Mouse (Mus musculus) brain, embryonic 18.5 days (tissue): ENCODE data around the gene Grk3.

Source experiments
- DNase-seq: peaks from one replicate; pipeline ENCODE4 v3.0.0-alpha.2; 2012; ENCODE audit warnings: low read depth, low spot score

The Grk3 gene

DNA sequence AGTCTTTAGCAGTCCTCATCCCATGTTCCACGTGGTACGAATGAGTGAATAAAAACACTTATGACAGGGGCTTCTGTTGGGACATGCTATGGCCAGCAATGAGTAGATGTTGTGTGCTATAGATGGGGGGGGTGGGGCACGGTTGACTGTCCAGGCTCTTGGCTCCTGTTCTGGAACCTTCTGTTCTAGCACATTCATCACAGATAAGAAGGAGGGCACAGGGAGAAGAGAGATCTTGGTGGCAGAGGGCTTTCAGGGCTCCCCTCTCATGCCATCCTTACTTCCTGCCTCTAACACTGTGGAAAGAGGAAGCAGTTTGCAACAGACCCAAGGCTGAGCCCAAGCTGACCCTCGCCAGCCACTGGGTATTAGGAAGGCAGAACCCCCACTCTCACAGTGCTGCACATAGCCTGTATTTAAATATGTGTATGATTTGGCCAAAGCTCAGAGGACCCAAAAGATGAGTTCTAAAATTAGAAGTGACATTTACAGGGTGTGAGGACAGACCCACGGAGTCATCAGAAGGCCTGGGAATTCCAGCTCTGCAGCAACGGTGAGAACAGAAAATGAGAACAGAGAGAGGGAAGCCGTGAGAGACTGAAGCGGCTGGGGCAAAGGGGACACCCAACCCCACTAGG lies 6.3 kb downstream of the Grk3 start:
- no peak for DNase-seq

DNA sequence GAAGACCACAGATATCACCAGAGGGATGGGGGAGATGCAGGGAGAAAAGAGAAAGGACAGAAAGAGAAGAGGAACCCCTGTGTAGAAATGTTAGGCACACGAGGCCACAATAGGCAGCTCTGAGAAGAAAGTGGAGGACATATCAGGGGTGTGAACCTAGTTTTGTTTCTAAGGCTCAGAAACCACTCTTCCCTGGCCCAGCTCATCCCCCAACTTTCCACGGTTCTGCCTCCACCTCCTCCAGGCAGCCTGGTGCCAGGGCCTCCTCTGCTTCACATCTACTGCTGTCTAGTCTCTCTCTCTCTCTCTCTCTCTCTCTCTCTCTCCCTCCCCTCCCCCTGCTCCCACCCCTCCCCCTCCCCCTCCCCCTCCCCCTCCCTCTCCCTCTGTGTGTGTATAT lies 7.1 kb downstream of the Grk3 start:
- no peak for DNase-seq

DNA sequence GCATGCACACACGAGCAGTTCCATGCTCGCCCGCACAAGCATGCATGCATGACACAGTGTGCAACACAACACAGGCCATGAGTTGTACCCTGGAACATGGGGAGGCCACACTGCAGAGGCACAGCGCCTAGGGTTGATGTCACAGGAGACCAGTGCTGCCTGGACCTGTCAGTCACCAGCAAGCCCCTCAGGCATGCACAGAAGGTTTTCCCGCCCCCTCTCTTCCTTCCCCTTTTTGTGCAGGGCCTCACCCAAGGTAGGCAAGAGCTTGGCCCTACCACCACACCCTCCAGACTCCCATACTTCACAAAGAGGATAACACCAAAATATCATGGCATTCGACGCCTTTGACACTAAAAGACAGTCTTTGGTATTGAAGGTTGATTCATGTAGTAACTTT lies 8.6 kb downstream of the Grk3 start:
- DNase-seq, result no peak

DNA sequence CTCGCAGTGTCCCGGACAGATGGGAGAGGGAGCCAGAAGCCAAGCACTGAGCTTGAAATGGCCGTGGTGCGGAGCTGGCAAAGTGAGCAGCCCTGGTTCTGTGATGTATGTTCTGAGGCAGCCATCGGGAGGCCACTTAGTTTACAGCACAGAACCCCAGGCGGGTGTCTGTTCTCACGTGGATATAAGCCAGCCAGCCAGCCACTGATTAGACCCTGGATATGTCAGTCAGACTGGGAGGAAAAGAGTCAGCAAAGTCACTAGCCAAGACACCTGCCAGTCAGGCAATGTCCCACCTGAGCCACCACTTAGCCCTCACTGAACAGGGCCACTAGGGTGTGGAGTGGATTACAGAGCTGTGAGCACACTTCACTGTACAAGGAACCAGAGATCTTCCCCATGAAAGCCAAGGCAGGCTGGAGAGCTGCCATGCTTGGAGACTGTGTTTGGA lies 9.6 kb downstream of the Grk3 start:
- no peak for DNase-seq

DNA sequence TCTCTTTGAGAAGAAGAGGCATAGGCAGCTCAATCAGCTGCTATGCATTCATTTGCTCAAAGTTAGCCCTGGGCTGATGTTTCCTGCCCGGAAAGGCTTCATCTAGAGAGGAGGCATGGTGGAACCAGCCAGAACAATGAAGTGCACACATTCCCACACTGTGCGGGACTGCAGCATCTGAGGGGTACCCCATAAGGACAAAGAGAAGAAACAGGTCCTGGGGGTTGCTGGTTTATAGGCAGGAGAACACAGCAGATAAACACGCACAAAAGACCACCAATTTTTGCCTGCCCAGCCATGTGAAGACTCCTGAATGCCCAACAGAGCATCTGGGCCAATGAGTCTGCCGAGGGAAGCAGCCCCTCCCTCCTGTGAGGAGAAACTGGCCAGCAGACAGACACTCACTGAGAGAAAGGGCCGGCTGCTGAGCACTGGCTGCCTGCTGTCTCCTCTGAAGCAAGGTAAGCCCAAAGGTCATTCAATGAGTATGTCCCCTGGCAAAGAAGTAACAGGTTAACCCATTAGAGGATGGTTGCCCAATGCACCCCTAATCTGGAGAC lies 12.7 kb downstream of the Grk3 start:
- DNase-seq, result no peak

DNA sequence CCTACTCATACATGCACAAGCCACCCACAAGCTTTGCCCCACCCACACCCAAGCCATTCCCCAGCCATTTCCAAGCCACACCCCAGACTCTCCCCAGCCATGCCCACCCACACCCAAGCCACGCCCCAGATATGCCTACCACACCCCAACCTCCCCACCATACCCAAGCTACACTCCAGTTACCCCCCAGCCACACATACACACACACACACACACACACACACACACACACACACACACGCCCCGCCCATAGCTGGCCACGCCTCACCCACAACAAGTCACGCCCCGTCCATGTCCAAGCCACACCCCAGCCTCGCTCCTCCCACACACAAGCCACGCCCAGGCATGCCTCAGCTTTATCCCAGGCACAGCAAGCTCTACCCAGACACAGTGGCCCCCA lies 16.4 kb downstream of the Grk3 start:
- no peak for DNase-seq

DNA sequence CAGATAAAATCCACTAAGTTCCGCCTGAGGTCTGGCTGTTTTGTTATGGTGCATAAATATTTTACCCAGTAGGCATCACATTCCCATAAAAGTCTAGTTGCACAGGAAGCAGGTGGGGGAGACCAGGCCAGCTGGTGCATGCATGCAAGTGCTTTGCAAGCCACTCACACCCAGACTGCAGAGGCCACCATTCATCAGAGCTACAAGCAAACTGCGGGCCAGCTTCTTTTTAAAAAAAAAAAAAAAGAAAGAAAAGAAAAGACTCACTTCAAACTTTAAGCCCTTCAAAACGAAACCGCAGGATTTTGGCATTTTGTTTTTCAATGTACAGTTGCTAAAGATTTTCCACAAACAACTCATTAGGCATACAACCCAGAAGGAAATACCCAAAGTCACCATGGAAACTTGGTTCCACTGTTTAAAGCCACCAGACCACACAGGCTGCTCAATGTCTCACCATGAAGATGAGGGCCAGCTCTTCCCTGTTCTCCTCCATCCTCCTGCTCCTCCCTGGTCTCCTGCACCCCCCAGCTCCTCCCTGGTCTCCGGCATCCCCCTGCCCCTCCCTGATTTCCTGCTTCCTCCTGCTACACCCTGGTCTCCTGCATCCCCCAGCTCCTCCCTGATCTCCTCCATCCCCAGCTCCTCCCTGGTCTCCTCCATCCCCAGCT lies 17.9 kb downstream of the Grk3 start:
- peak; percentile 37 for DNase-seq

DNA sequence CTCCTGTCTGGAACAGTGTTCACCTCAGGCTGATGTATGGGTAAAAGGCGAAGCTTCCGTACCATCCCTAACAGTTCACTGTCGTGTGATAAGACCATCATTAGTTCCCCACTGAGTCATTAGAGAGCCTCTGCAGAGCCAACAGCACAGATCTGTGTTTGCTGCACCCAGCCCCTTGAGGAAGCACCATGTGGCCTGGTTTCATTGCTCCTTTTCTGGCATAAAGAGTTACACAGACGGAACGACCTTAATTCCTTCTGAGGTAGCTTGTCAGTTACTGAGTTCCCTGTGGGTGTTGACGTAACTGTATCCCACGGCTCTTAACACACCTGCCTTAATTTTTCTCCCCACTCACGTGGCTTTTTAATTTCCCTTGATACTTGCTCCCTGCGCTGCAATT lies 24.3 kb downstream of the Grk3 start:
- no peak for DNase-seq

DNA sequence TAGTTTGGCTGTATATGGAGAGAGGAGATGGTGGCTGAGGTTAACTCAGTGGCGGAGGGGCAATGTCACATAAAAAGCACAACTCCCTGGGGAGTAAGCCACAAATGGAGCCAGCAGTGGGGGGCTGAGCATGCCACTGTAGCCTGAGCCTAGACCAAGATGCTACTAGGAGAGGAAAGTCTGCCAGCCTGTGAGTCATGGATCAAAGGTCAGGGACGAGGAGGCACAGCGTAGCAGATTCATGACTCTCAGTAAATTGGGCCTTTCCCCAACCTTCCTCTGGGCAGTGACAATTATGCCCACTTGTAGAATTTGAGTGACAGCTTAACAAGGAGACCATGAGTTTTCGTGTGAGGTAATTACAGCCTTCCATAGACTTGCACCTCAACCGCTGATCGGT lies 33.7 kb downstream of the Grk3 start:
- DNase-seq, result no peak

DNA sequence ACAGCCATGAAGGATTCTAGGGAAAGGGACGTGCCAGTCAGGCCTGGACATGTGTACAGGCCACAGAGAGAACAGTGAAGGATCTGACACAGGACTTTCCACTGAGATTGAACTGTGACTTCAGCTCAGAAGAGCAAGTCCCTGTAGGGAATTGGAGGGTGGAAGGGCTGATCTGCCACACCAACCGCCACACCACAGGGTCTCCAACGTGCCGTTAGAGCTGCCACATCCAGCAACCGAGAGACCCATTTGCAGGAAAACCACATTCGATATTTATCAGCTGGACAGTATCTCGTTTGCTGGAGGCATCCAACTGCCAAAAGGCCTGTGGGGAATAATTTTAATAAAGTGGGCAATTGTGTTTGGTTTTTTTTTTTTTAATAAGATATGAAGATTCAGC lies 35.9 kb downstream of the Grk3 start:
- no peak for DNase-seq

DNA sequence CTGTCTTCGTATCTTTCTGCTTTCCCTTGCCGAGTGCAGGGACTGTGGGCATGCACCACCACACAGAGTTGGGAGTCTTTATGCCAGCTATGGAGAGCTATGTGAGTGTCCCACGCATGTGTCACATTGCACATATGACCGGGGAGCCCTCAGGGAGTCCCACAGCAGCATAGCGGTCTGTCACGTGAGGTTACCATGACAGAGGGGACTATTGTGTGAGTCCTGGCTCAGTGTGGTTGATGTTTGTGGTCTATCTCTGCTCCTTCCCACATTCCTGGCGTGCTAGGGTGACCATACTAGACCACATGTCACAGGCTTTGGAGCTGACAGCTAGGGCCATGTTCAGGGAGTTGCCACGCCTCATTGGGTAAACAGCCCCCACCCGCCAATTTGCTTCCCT lies 36.4 kb downstream of the Grk3 start:
- DNase-seq, result no peak

DNA sequence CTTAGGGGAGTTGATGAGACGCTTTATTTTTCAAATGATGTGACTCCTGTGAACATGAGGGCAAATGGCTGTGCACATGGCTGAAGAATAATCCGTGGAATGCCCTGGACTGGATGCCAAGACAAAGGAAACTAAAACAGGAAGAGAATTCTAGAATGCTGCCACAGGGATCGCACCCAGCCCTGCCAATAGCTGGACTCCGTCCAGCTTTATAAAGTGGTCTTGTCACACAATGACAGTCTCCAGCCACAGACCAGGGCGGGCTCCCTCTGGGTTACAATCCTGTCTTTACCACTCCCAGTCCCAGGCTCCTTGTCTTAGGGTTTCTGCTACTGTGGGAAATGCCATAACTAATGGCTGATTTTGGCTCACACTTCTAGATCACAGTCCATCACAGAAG lies 38.5 kb downstream of the Grk3 start:
- no peak for DNase-seq

DNA sequence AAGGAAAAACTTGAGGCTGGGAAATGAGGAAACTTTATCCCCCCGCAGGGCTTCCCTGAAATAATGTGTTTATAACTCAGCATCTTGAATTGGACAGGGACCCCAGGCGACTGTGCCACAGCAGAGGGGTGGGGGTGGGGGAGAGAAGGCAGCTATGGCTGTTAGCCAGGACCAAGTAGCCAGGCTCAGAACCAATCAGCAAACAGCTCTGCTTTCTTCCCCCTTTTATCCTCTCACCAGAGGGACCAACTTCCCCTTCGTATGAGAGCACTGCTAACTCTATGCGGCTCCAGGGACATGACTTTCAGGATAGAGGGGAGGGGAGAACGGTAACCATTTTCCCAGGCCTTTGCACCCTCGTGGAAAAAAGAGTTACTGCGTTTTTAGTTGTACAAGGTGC lies 42.0 kb downstream of the Grk3 start:
- DNase-seq, result no peak

DNA sequence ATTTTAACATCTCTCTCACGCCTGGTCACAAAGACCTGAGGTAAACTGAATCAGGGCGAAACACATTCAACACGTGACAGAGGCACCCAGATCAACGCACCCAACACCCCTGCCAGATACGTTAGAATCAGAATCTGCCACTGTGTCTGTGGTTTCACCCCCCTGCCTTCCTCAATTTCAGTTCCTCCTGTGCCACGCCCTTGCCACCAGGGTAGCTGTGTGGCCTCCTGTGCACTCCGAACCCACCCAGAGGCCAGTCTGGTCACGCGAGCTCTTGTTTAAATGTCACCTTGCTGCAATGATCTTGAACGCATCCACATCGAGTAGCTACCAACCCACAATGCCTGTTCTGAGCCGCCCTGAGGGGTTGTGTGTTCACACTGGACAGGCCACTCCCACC lies 43.3 kb downstream of the Grk3 start:
- DNase-seq, result no peak

DNA sequence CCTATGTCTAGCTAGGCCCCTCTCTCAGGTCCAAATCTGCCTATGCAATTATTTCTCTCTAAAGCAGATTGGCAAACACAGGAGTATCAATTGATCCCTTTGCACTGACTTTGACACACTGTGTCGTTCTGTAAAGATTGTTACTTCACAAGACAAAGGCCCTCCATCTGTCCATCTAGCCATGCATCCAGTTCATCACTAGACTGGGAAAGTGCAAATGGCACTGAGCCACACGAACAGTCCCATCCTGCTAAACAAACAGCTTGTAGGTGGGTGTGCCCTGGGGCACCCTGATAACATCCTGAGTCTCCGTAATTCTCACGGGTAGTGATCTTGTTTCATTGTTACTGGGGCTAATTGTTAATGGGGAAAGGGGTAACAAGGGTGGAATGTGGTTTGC lies 52.1 kb downstream of the Grk3 start:
- DNase-seq, result no peak

DNA sequence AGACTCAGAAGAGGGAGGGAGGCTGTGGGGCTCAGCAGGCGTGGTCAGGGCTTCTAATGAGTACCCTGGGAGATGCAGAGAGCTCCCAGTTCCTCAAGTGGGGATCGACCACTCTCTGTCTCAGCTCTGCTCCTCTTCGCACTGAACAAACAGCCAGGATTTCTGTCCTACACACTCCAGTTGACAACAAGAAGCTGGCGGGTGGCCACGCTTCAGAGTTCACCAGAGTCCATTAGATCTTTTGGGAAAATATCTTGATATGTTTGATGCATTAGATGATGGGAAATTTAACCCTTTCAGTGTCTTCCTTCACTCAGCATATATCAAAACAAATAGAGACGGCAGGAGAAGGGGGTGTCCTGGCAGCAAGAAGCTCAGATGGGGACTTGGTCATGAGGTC lies 53.4 kb downstream of the Grk3 start:
- DNase-seq, result no peak

DNA sequence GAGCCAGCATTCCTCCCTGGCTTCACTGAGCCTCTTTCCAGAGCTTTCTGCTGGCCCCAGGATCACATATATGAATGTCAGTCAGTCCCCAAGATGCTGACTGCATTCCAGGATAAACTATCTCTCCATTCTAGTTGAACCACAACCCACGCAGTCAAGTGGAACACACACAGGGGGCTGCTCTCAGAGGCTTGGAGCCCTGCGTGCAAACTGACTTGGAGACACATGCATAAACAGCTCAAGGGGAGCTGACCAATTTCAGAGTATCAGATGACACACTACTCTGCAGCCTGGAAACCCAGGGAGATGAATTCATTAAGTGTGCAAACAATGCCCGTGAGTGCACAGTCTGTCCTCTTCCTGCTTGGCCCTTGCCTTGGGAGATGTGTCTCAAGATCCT lies 54.7 kb downstream of the Grk3 start:
- DNase-seq, result no peak

DNA sequence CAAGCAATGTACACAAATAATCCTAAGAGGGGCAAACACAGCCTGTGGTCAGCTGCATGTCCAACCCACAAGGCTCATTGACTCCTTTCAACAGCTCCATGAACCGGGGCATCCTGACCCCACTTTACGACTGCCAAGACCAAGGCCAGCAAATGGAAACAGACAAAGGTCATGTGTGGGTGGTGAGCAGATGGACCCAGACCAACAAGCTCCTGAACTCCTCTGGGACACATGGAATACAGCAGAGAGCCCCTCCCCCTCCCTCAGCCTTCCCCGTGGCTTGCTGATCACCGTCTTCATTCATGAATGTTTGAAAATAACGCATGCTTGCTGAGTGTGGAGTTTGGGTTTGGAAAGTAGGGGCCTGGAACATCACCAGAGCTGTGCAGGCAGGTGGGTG lies 57.3 kb downstream of the Grk3 start:
- DNase-seq, result no peak

DNA sequence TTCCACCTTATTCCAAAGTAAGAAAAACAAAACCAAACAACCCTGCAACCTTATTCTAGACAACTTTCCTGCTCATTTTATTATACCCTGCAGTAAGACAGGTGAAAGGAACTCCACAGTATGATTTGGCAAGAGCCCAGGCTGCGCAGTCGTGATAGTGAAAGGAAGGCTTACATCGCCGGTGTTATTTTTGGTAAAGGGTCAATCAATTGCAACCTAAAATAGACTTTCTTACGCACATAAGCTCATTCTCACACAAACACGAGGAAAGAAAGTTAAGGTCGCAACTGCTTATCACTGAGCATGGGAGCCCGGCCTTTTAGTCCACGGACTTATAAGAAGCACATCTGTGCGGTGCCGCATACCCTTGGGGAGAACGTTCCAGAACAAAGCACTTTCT lies 58.8 kb downstream of the Grk3 start:
- no peak for DNase-seq

DNA sequence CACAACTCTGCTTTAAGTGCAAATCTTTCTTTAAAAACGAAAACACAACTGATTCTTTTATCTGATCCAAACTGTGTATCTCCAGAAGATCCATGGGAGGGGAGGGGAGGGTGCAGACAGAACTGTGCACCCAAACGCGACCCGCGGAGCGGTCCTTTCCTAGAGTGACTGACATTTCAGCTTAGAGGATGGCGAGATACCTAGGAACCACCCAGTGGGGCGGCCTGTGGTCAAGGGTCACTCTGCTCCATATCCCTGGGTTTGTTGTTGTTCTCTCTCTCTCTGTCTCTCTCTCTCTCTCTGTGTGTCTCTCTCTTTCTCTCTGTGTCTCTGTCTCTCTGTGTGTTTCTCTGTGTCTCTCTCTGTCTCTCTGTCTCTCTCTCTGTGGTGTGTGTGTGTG lies 59.2 kb downstream of the Grk3 start:
- DNase-seq, result no peak

DNA sequence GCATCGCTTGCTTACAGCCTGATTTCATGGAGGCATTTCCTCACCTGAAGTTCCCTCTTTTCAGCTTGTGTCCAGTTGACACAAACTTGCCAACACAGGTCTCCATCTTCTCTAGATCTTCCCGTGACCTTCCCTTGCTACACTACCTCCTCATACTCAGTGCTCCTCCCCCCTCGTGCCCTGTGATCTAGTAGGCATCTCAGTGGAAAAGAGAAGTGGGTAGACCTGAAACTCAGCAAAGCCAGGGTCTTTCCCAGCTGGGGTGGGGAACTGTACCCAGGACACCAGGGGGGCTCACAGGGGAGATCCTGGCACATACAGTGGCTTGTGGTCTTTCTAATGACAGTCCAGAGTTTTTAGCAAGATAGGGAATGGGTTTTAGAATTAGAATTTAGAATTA lies 64.7 kb downstream of the Grk3 start:
- DNase-seq, result no peak

DNA sequence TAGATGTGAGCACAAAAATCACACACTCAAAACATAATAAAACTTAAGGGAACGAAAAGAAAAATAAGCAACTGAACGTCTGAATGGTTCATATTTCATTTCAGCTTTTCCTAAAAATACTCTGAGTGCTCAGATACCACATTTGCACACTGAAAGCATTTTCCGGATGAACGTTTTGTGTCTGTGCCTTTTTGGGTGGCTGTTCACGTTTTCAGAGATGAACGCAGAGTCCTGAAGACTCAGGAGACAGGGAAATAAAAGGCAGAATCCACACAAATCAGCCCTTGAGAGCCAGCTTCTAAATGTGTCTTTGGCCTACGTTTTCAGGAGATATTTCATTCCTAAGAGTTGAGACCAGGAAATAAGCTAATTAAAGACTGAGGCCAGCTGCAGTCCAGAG lies 69.7 kb downstream of the Grk3 start:
- DNase-seq, result no peak

DNA sequence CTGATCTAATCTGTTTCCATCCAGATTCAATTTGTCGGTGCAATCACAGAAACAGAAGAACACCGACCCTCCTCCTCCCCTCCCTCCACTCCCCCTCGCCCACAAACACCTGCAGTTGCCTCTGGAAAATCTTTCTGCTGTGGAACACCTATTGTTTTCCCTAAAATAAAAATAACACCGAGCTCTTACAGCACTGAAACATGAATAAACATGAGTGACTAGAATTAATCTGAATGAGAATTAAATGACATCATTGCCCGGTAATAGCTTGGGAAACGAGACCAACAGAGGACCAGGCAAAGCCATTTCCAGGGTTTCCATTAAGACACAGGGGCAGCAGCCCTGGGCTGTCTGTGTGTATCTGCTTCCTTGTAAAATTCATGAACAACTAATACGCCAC lies 73.3 kb downstream of the Grk3 start:
- DNase-seq, result no peak

DNA sequence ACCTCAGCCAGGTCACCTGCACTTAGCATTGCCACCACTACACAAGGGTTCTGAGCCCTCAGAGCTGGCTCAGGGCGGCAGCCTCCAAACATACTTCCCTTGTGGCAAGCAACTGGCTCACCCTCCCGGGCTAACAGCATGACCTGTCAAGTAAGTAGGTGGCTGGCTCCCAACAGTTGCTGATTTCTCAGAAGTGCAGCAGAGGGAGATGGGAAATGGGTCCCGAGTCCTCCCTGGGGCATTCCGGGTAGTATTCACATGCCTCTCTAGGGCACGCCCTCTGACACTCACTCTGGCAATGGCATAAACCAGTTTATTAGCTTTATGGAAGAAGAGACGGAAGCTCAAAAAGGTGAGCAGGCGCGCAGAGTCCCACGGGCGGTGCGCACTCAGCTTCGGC lies 74.6 kb downstream of the Grk3 start:
- no peak for DNase-seq
